Mouse (Mus musculus) heart, embryonic 11.5 days (tissue): Measurements from ENCODE around the gene Fancd2os. TPM values are rescaled to one million over a fixed set of nuclear protein-coding genes. Genes with fewer than 3 reads are reported as not detected.

Experiments
- ATAC-seq: fragments of 200-750 bp; cut with Nextera tagmentation; replicated peaks from 2 replicates; pipeline ENCODE4 v1.8.0; 2017; ENCODE audit warnings: moderate library complexity; ENCODE audit not compliant: insufficient number of reproducible peaks, low FRiP score, low TSS enrichment
- H3K27ac ChIP-seq: fragments of 300-500 bp; sonication (generic); 2 replicates; pipeline ENCODE4 v1.5.1; 2014; ENCODE audit warnings: mild to moderate bottlenecking, low read depth, low read length
- H3K27me3 ChIP-seq: fragments of 300-500 bp; sonication (generic); 2 replicates; pipeline ENCODE4 v1.6.1; 2014; ENCODE audit warnings: mild to moderate bottlenecking, low read length, mixed read lengths; ENCODE audit not compliant: control insufficient read depth, insufficient read depth
- H3K36me3 ChIP-seq: fragments of 300-500 bp; sonication (generic); 2 replicates; pipeline ENCODE4 v1.6.1; 2014; ENCODE audit warnings: mild to moderate bottlenecking, low read length, moderate library complexity, mixed read lengths; ENCODE audit not compliant: control insufficient read depth, insufficient read depth
- H3K4me1 ChIP-seq: fragments of 300-500 bp; sonication (generic); 2 replicates; pipeline ENCODE4 v1.6.1; 2014; ENCODE audit warnings: low read length; ENCODE audit not compliant: control insufficient read depth, insufficient read depth
- H3K4me2 ChIP-seq: fragments of 300-500 bp; sonication (generic); 2 replicates; pipeline ENCODE4 v1.6.1; 2014; ENCODE audit warnings: mild to moderate bottlenecking, moderate library complexity
- H3K4me3 ChIP-seq: fragments of 300-500 bp; sonication (generic); 2 replicates; pipeline ENCODE4 v1.5.1; 2014; ENCODE audit warnings: low read depth, low read length
- H3K9ac ChIP-seq: fragments of 300-500 bp; sonication (generic); 2 replicates; pipeline ENCODE4 v1.6.1; 2014; ENCODE audit warnings: mild to moderate bottlenecking, low read depth, low read length, moderate library complexity
- H3K9me3 ChIP-seq: fragments of 300-500 bp; sonication (generic); replicated peaks from 2 replicates; pipeline ENCODE4 v1.6.1; 2016; ENCODE audit warnings: low read length; ENCODE audit not compliant: control insufficient read depth
- WGBS: fragments of 180-500 bp; shearing (Covaris S2); extraction: QIAGEN DNeasy Blood & Tissue Kit; methylation state at CpG from one replicate; pipeline ENCODE4 v1.1.7; 2014; ENCODE audit not compliant: insufficient replicate concordance; 5-methylcytosine and 5-hydroxymethylcytosine counted together
- polyA plus RNA-seq: library from polyadenylated mRNA; unstranded; fragments of >200 nt; fragmentation: Nextera tagmentation; extraction: Ambion mirVana; gene quantifications from 2 replicates; pipeline ENCODE4 v1.2.1, GENCODE M21; 2014

Fancd2os gene
- polyA plus RNA-seq, 1 experiment from 2014 or later: 0.57 TPM

DNA sequence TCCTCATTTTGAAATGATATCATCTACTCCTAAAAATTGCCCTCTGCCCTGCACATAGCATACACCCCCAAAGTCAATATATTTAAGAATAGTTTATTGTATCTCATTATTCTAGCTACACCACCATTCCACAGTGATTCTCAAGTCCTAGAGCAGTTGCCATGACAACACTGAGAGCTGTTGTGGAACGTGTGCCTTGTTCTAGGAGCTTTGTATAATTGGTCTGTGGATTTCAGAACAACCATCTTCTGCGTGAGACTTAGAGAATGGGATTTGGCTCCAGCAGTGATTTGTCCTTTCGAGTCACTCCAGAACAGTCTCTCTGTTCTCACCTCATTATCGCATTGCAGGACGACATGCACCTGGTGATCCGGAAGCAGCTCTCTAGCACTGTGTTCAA, 40.8 kb downstream of the Fancd2os start:
- H3K4me2 ChIP-seq: no peak overlapping the region
- H3K4me3 ChIP-seq: no peak overlapping the region
- 84% methylated on average over 6 of the region's 6 CpGs for WGBS
- H3K4me1 ChIP-seq: no peaks in the 10 kb centered on the region
- no peak overlapping the region for H3K27ac ChIP-seq
- H3K36me3 ChIP-seq: no peaks in the 10 kb centered on the region
- ATAC-seq: no peak
- no peak overlapping the region for H3K9ac ChIP-seq
- H3K27me3 ChIP-seq: no peaks in the 10 kb centered on the region
- no peaks in the 10 kb centered on the region for H3K9me3 ChIP-seq

Other genes starting within 250 kb of the Fancd2os start
- 43.3 and 44.8 TPM in 2 replicates for gene Tada3, start 222.8 kb downstream of the Fancd2os start, polyA plus RNA-seq
- 166 and 179 TPM in 2 replicates for gene Arpc4, start 222.6 kb downstream of the Fancd2os start, polyA plus RNA-seq
- gene Ttll3, start 211.5 kb downstream of the Fancd2os start, polyA plus RNA-seq: 1.5 and 2.6 TPM in 2 replicates
- gene Rpusd3, start 181.4 kb downstream of the Fancd2os start, polyA plus RNA-seq: 15.9 and 21.2 TPM in 2 replicates
- gene Cidec, start 165.0 kb downstream of the Fancd2os start, polyA plus RNA-seq: not detected in 2 replicates
- 58.9 and 65.8 TPM in 2 replicates for gene Jagn1, start 158.1 kb downstream of the Fancd2os start, polyA plus RNA-seq
- gene Il17re, start 142.2 kb downstream of the Fancd2os start, polyA plus RNA-seq: 0.72 TPM in 2 replicates
- 2.6 and 3.1 TPM in 2 replicates for gene Il17rc, start 129.3 kb downstream of the Fancd2os start, polyA plus RNA-seq
- 31.1 and 37.2 TPM in 2 replicates for gene Creld1, start 117.4 kb downstream of the Fancd2os start, polyA plus RNA-seq
- 0.23 and 0.27 TPM in 2 replicates for gene Prrt3, start 98.8 kb downstream of the Fancd2os start, polyA plus RNA-seq
- 79.5 and 83.4 TPM in 2 replicates for gene Emc3, start 69.1 kb downstream of the Fancd2os start, polyA plus RNA-seq
- 11.5 and 12.6 TPM in 2 replicates for gene Fancd2, start 69.0 kb downstream of the Fancd2os start, polyA plus RNA-seq
- gene Brk1, start 4.1 kb upstream of the Fancd2os start, polyA plus RNA-seq: 186 and 188 TPM in 2 replicates
- 31.2 and 40.9 TPM in 2 replicates for gene Vhl, start 23.2 kb upstream of the Fancd2os start, polyA plus RNA-seq
- 6.7 and 7.2 TPM in 2 replicates for gene Irak2, start 37.8 kb upstream of the Fancd2os start, polyA plus RNA-seq
- 0.93 and 1.1 TPM in 2 replicates for gene Tatdn2, start 96.3 kb upstream of the Fancd2os start, polyA plus RNA-seq
- gene Ghrl, start 119.2 kb upstream of the Fancd2os start, polyA plus RNA-seq: 0.66 and 0.69 TPM in 2 replicates
- gene Sec13, start 140.0 kb upstream of the Fancd2os start, polyA plus RNA-seq: 246 and 266 TPM in 2 replicates